Mouse (Mus musculus) stomach, postnatal 0 days (tissue): ENCODE data around the gene Nol9. TPM values are rescaled to one million over a fixed set of nuclear protein-coding genes. Genes with fewer than 3 reads are reported as not detected.

ENCODE experiments used
- ATAC-seq: fragments of 200-750 bp; cut with Nextera tagmentation; 2 replicates; pipeline ENCODE4 v1.8.0; 2017; ENCODE audit not compliant: low FRiP score, low TSS enrichment
- DNase-seq: peaks from one replicate; pipeline ENCODE4 v3.0.0-alpha.2; 2016; ENCODE audit warnings: low spot score
- H3K27ac ChIP-seq: fragments of 300-500 bp; sonication (generic); replicated peaks from 2 replicates; pipeline ENCODE4 v1.5.1; 2014; ENCODE audit warnings: mild to moderate bottlenecking, control low read depth
- H3K27me3 ChIP-seq: fragments of 300-500 bp; sonication (generic); 2 replicates; pipeline ENCODE4 v1.6.1; 2014; ENCODE audit warnings: low read length; ENCODE audit not compliant: control insufficient read depth, insufficient read depth
- H3K36me3 ChIP-seq: fragments of 300-500 bp; sonication (generic); 2 replicates; pipeline ENCODE4 v1.6.1; 2014; ENCODE audit warnings: low read length, mixed read lengths; ENCODE audit not compliant: control insufficient read depth, insufficient read depth
- H3K4me1 ChIP-seq: fragments of 300-500 bp; sonication (generic); replicated peaks from 2 replicates; pipeline ENCODE4 v1.6.1; 2014; ENCODE audit warnings: antibody characterized with exemption; ENCODE audit not compliant: control insufficient read depth, insufficient read depth
- H3K4me2 ChIP-seq: fragments of 300-500 bp; sonication (generic); replicated peaks from 2 replicates; pipeline ENCODE4 v1.6.1; 2014; ENCODE audit warnings: low read depth, mild to moderate bottlenecking, control low read depth, moderate library complexity
- H3K4me3 ChIP-seq: fragments of 300-500 bp; sonication (generic); 2 replicates; pipeline ENCODE4 v1.5.1; 2014; ENCODE audit warnings: low read depth, low read length, control low read depth
- H3K9ac ChIP-seq: fragments of 300-500 bp; sonication (generic); 2 replicates; pipeline ENCODE4 v1.6.1; 2014; ENCODE audit warnings: mild to moderate bottlenecking, low read length, control low read depth, mixed read lengths
- H3K9me3 ChIP-seq: fragments of 300-500 bp; sonication (generic); 2 replicates; pipeline ENCODE4 v1.6.1; 2016; ENCODE audit warnings: low read length; ENCODE audit not compliant: control insufficient read depth
- CTCF ChIP-seq: IDR thresholded peaks from 2 replicates; pipeline ENCODE4 v1.5.1; 2016; ENCODE audit warnings: antibody characterized with exemption, low read depth, mild to moderate bottlenecking, moderate library complexity
- EP300 ChIP-seq: optimal IDR thresholded peaks from 2 replicates; pipeline ENCODE3; 2016; ENCODE audit warnings: antibody characterized with exemption
- WGBS: fragments of 180-500 bp; shearing (Covaris S2); extraction: QIAGEN DNeasy Blood & Tissue Kit; methylation state at CpG from one replicate; pipeline ENCODE4 v1.1.7; 2014; 5-methylcytosine and 5-hydroxymethylcytosine counted together
- polyA plus RNA-seq: library from polyadenylated mRNA; unstranded; fragments of >200 nt; fragmentation: Nextera tagmentation; extraction: Ambion mirVana; gene quantifications from 2 replicates; pipeline ENCODE4 v1.2.1, GENCODE M21; 2015

Gene Nol9
- polyA plus RNA-seq, 1 experiment from 2014 or later: 11.2 TPM

DNA sequence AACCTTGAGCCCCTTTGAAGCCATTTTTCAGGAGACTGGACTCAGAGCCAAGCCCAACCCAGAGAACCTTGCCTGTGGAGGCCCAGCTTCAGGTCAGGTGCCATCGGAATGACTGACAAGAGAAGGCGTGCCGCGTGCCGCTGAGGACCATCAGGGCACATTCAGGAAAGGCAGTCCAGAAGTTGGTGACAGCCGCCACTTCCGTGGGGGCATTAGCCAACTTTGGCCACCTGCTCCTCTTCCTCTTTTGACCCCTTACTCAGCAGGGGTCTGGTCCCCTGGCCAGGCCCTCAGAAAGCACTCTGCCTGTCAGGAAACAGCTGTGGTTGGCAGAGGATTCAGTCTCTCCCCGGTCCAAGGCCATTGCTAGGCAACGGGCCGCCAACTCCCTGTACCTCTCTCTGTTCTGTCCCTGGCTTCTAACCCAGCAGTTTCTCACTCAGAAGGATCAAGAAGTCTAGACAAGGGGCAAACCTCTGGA lies 33.0 kb downstream of the Nol9 start, which contains the start of gene Plekhg5:
Gene Plekhg5, plus strand, starts transcription at position 378 of the 481 bp plus-strand sequence.
- no peak for DNase-seq
- TF ChIP-seq EP300: no peak
- TF ChIP-seq CTCF: no peak
- Histone ChIP-seq H3K27ac (no peak within 1 kb of the TSS), H3K36me3 (no peaks in the 10 kb centered on the region), H3K4me1 (no peaks in the 10 kb centered on the region), H3K9ac (no peak within 1 kb of the TSS), H3K9me3 (no peaks in the 10 kb centered on the region), H3K4me2 (no peak within 1 kb of the TSS), H3K4me3 (no peak within 1 kb of the TSS), H3K27me3 (no peaks in the 10 kb centered on the region)
- peak; percentile 28; the same call in 1 of the 2 replicates for ATAC-seq
- 31% methylated on average over 10 of the region's 10 CpGs for whole genome bisulfite sequencing

GRCm38 (mm10) chr4:152072655-152073054 lies 33.5 kb downstream of the Nol9 start:
- no peak for TF ChIP-seq EP300
- TF ChIP-seq CTCF: no peak
- H3K4me1 ChIP-seq: no peaks in the 10 kb centered on the region
- DNase-seq (no peak), ATAC-seq (no peak)
- H3K4me3 ChIP-seq: no peak overlapping the region
- no peak overlapping the region for H3K9ac ChIP-seq
- H3K36me3 ChIP-seq: no peaks in the 10 kb centered on the region
- no peak overlapping the region for H3K27ac ChIP-seq
- 64% methylated on average over 10 of the region's 10 CpGs for WGBS
- H3K27me3 ChIP-seq: no peaks in the 10 kb centered on the region
- H3K9me3 ChIP-seq: no peaks in the 10 kb centered on the region
- H3K4me2 ChIP-seq: no peak overlapping the region

- DNase-seq (peak; percentile 32), ATAC-seq (0 out of 2 replicates have a peak, but pooled peaks have one; percentile 6)
- WGBS: 52% methylated on average over 6 of the region's 6 CpGs
- TF ChIP-seq CTCF (no peak), EP300 (no peak)
- no peaks in the 10 kb centered on the region for H3K36me3 ChIP-seq
- no peaks in the 10 kb centered on the region for H3K27me3 ChIP-seq
- no peak overlapping the region for H3K4me3 ChIP-seq
- no peaks in the 10 kb centered on the region for H3K4me1 ChIP-seq
- H3K4me2 ChIP-seq: no peak overlapping the region
- H3K9me3 ChIP-seq: no peaks in the 10 kb centered on the region
- no peak overlapping the region for H3K27ac ChIP-seq
- no peak overlapping the region for H3K9ac ChIP-seq
These were observed 34.6 kb downstream of the Nol9 start for GRCm38 (mm10) chr4:152073715-152074114.

DNA sequence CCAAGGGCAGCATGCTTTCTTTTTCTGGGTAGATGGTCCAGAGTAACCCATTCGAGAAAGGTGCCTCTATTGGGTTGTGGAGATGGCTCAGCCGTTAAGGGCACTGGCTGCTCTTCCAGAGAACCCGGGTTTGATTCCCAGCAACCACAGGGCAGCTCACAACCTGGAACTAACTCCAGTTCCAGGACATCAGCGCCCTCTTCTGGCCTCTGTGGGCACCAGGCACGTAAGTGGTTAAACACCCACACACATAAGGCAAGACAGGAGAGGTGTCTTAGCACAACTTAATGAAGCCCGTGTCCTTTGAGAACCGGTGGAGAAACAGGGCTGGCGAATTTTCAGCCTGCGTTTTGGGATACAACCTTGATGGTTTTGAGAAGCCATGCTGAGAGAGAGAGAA lies 35.4 kb downstream of the Nol9 start:
- H3K9me3 ChIP-seq: no peaks in the 10 kb centered on the region
- H3K4me1 ChIP-seq: no peaks in the 10 kb centered on the region
- no peak for TF ChIP-seq EP300
- TF ChIP-seq CTCF: peak; percentile 25; the same call in 1 of the 2 replicates
- no peaks in the 10 kb centered on the region for H3K27me3 ChIP-seq
- 86% methylated on average over 9 of the region's 9 CpGs for WGBS
- DNase-seq: no peak
- H3K9ac ChIP-seq: no peak overlapping the region
- no peak overlapping the region for H3K27ac ChIP-seq
- no peak overlapping the region for H3K4me2 ChIP-seq
- H3K4me3 ChIP-seq: no peak overlapping the region
- ATAC-seq: no peak
- H3K36me3 ChIP-seq: no peaks in the 10 kb centered on the region

DNA sequence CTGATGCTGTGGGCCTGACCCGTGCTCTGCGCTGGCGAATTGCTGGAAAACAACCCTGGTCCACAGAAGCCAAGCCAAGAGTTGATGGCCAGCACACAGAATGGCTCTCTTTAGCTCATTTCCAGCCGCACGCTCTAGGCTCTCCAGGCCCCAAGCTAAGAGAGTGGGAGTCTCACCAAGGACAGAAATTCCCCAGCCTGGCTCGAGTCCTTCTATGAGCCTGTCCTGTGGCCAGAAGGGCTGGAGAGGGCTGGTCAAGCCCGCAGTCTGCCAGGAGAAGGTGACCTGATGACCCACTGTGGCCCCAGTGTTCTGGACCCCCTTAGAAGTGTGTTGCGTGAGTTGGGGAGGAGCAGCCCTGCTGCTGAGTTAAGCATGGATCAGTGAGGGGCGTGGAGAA lies 38.1 kb downstream of the Nol9 start:
- DNase-seq (no peak), ATAC-seq (no peak)
- Histone ChIP-seq H3K4me1 (no peaks in the 10 kb centered on the region), H3K36me3 (no peaks in the 10 kb centered on the region), H3K4me3 (no peak overlapping the region), H3K9me3 (no peaks in the 10 kb centered on the region), H3K9ac (no peak overlapping the region), H3K27ac (no peak overlapping the region), H3K27me3 (no peaks in the 10 kb centered on the region), H3K4me2 (no peak overlapping the region)
- 86% methylated on average over 9 of the region's 9 CpGs for WGBS
- TF ChIP-seq EP300: no peak
- TF ChIP-seq CTCF: no peak

GRCm38 (mm10) chr4:152078105-152078530 lies 39.0 kb downstream of the Nol9 start:
- Histone ChIP-seq H3K4me1 (no peaks in the 10 kb centered on the region), H3K27me3 (no peaks in the 10 kb centered on the region), H3K9me3 (no peaks in the 10 kb centered on the region), H3K9ac (no peak overlapping the region), H3K27ac (no peak overlapping the region), H3K36me3 (no peaks in the 10 kb centered on the region), H3K4me2 (no peak overlapping the region), H3K4me3 (no peak overlapping the region)
- TF ChIP-seq EP300 (no peak), CTCF (no peak)
- WGBS: 83% methylated on average over 10 of the region's 10 CpGs
- DNase-seq (no peak), ATAC-seq (peak; percentile 38; the same call in 1 of the 2 replicates)
